Mouse (Mus musculus) limb, embryonic 14.5 days (tissue): ENCODE results near the gene Msh3. TPM values are rescaled to one million over a fixed set of nuclear protein-coding genes. Genes with fewer than 3 reads are reported as not detected.
A peak's percentile ranks its signal among the peaks of the same experiment; 100 is the strongest.

Experiments used
- ATAC-seq: fragments of 200-750 bp; cut with Nextera tagmentation; 2 replicates; pipeline ENCODE4 v1.8.0; 2017; ENCODE audit warnings: low read depth, moderate number of reproducible peaks, moderate TSS enrichment; ENCODE audit not compliant: low FRiP score
- DNase-seq: peaks from one replicate; pipeline ENCODE4 v3.0.0-alpha.2; 2015; ENCODE audit warnings: low spot score
- H3K27ac ChIP-seq: fragments of 300-500 bp; sonication (generic); replicated peaks from 2 replicates; pipeline ENCODE4 v1.5.1; 2014; ENCODE audit warnings: low read depth, mild to moderate bottlenecking, low read length, moderate library complexity, mixed read lengths
- H3K27me3 ChIP-seq: fragments of 300-500 bp; sonication (generic); 2 replicates; pipeline ENCODE4 v1.6.1; 2014; ENCODE audit warnings: low read length, mixed read lengths; ENCODE audit not compliant: control insufficient read depth, insufficient read depth
- H3K36me3 ChIP-seq: fragments of 300-500 bp; sonication (generic); 2 replicates; pipeline ENCODE4 v1.6.1; 2014; ENCODE audit warnings: mild to moderate bottlenecking, low read length, moderate library complexity, mixed read lengths; ENCODE audit not compliant: control insufficient read depth, insufficient read depth
- H3K4me1 ChIP-seq: fragments of 300-500 bp; sonication (generic); 2 replicates; pipeline ENCODE4 v1.6.1; 2014; ENCODE audit warnings: antibody characterized with exemption, low read length, mixed read lengths; ENCODE audit not compliant: control insufficient read depth, insufficient read depth
- H3K4me2 ChIP-seq: fragments of 300-500 bp; sonication (generic); replicated peaks from 2 replicates; pipeline ENCODE4 v1.6.1; 2014; ENCODE audit warnings: low read depth, mild to moderate bottlenecking, low read length, moderate library complexity; ENCODE audit not compliant: severe bottlenecking
- H3K4me3 ChIP-seq: fragments of 300-500 bp; sonication (generic); replicated peaks from 2 replicates; pipeline ENCODE4 v1.5.1; 2014; ENCODE audit warnings: low read length
- H3K9ac ChIP-seq: fragments of 300-500 bp; sonication (generic); 2 replicates; pipeline ENCODE4 v1.6.1; 2014; ENCODE audit warnings: mild to moderate bottlenecking, low read depth, low read length, moderate library complexity; ENCODE audit not compliant: severe bottlenecking
- H3K9me3 ChIP-seq: fragments of 300-500 bp; sonication (generic); 2 replicates; pipeline ENCODE4 v1.6.1; 2016; ENCODE audit warnings: low read length; ENCODE audit not compliant: control insufficient read depth
- POLR2A ChIP-seq: fragments of 200-500 bp; IDR thresholded peaks from 2 replicates; pipeline ENCODE4 v1.8.0; 2012; ENCODE audit warnings: inconsistent platforms, mild to moderate bottlenecking, moderate library complexity, borderline replicate concordance; ENCODE audit not compliant: insufficient read depth, insufficient read length; ENCODE audit errors: extremely low read depth
- whole genome bisulfite sequencing: fragments of 180-500 bp; shearing (Covaris S2); extraction: QIAGEN DNeasy Blood & Tissue Kit; methylation state at CpG from one replicate; pipeline ENCODE4 v1.1.7; 2014; 5-methylcytosine and 5-hydroxymethylcytosine counted together
- polyA plus RNA-seq, 2 experiments: library from polyadenylated mRNA; depleted of rRNA in 1 of 2; stranded (reverse) in 1 of 2; unstranded in 1 of 2; fragments of >200 nt; fragmentation: Nextera tagmentation in 1 of 2; extraction: Ambion mirVana in 1 of 2; gene quantifications; 2 replicates each; pipeline versions ENCODE4 v1.2.1 to v1.2.3; 2012 to 2014

The Msh3 gene
- polyA plus RNA-seq, 2 experiments: 25.2 to 26.2 TPM

DNA sequence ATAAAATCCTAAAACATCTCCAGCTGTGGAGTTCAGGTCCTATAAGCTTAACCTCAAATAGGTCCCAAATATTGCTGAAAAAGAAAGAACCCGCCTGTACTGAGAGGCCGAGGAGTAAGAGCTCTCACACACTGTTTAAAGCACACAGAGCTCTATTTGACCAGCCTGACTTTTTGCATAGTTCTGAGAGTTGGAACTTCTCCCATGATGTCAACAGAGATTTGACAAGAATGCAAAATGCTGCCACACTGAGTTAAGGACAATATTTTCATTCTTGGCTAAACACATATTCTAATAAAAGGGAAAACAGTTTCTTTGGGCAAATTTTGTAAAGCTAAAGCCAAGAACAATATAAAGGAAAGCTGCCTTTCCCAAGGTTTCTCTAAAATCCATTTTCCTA lies 57.8 kb downstream of the Msh3 start:
- ATAC-seq: no peak
- no peaks in the 10 kb centered on the region for H3K27me3 ChIP-seq
- H3K36me3 ChIP-seq: peaks cover 14% of the 10 kb centered on the region
- H3K9ac ChIP-seq: no peak overlapping the region
- no peak for TF ChIP-seq POLR2A
- DNase-seq: no peak
- H3K27ac ChIP-seq: no peak overlapping the region
- WGBS: 77% methylated on average over 2 of the region's 2 CpGs
- H3K4me1 ChIP-seq: peaks cover 7% of the 10 kb centered on the region; the same call in 1 of the 2 replicates
- no peak overlapping the region for H3K4me3 ChIP-seq
- no peak overlapping the region for H3K4me2 ChIP-seq
- H3K9me3 ChIP-seq: no peaks in the 10 kb centered on the region

DNA sequence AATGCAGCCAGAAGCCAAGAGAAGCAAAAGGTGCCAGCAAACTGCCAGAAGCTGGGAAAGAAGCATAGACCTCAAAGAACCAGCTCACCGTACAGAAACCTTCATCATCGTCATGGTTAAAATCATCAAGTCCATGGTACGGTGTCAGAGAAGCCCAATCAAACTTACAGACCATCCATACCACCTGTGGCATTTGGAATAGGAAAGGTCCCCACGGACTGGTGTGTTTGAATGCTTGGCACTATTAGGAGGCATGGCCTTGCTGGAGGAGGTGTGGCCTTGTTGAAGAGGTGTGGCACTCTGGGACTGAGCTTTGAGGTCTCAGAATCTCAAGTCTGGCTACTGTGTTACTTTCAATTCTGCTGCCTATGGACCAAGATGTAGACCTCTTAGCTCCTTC lies 58.3 kb downstream of the Msh3 start:
- WGBS: 93% methylated on average over 4 of the region's 4 CpGs
- H3K27ac ChIP-seq: no peak overlapping the region

DNA sequence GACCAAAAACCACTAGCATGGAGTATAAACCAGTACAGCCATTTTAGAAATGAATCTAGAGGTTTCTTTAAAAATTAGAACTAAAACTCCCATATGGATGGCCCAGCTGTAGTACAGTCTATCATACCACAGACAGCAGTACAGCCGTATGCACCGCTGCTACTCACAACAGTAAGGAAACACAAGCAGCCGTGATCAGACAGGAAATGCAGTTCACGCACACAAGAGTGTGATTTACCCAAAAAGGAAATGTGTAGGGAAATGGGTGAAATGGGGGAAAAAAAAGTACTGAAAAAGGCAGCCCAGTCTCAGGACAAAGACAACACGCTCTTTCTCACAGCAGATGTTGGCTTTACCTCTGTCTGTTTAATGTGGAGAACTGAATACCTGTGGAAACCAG lies 60.9 kb downstream of the Msh3 start:
- DNase-seq (no peak), ATAC-seq (no peak)
- peaks cover 11% of the 10 kb centered on the region for H3K36me3 ChIP-seq
- H3K9ac ChIP-seq: no peak overlapping the region
- TF ChIP-seq POLR2A: no peak
- 0 out of 2 replicates have a peak, but pooled peaks cover 3% of the 10 kb centered on the region for H3K4me1 ChIP-seq
- H3K4me3 ChIP-seq: no peak overlapping the region
- H3K27me3 ChIP-seq: no peaks in the 10 kb centered on the region
- no peak overlapping the region for H3K27ac ChIP-seq
- H3K9me3 ChIP-seq: no peaks in the 10 kb centered on the region
- WGBS: 74% methylated on average over 5 of the region's 5 CpGs
- H3K4me2 ChIP-seq: no peak overlapping the region

More for the DNA sequence above, 58.3 kb downstream of the Msh3 start:
- Histone ChIP-seq H3K27me3 (no peaks in the 10 kb centered on the region), H3K36me3 (peaks cover 14% of the 10 kb centered on the region), H3K9me3 (no peaks in the 10 kb centered on the region), H3K4me1 (peaks cover 4% of the 10 kb centered on the region; the same call in 1 of the 2 replicates), H3K4me3 (no peak overlapping the region), H3K4me2 (no peak overlapping the region), H3K9ac (no peak overlapping the region)
- ATAC-seq: no peak
- no peak for TF ChIP-seq POLR2A
- no peak for DNase-seq

DNA sequence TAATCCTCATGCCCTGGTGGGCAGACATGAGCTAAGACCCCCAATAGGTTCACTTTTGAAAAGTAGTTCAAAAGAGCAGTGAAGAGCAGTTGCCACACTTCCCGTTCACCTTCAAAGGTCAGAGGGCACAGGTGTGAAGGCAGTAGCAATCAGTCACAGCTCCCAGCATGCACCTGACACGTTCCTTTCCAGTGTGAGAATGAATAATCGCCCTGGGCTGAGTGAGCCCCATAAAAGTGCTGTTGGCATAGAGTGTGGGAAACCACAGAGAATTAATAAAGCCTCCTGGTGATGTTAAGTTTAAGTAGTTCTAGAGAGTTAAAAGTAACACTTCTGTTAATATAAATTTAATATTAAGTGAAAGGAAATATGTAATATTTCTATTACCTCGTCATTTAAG lies 63.2 kb downstream of the Msh3 start:
- H3K4me3 ChIP-seq: no peak overlapping the region
- TF ChIP-seq POLR2A: no peak
- 0 out of 2 replicates have a peak, but pooled peaks cover 3% of the 10 kb centered on the region for H3K4me1 ChIP-seq
- ATAC-seq (peak; percentile 60), DNase-seq (peak; percentile 48)
- no peak overlapping the region for H3K9ac ChIP-seq
- peaks cover 4% of the 10 kb centered on the region; the same call in 1 of the 2 replicates for H3K36me3 ChIP-seq
- no peaks in the 10 kb centered on the region for H3K9me3 ChIP-seq
- H3K27me3 ChIP-seq: no peaks in the 10 kb centered on the region
- no peak overlapping the region for H3K4me2 ChIP-seq
- WGBS: 16% methylated on average over 4 of the region's 4 CpGs
- no peak overlapping the region for H3K27ac ChIP-seq

DNA sequence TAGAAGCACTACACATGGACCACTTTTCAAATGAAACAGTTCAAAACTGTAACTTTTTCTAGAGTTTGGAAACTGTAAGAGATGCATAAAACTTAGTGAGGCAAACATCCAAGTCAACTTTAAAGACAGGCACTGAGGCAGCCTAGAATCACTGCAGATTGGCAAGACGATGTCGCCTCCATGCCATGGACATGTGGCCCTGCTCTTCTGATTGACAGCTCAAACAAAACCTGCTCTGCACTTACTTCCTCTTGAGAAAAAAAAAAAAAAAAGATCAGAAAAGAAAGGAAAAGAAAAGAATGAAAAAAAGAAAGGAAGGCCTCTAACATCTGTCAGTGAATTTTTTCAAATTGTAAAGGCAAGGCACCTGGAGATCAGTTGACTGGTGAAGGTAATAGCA lies 77.8 kb downstream of the Msh3 start:
- Histone ChIP-seq H3K36me3 (no peaks in the 10 kb centered on the region), H3K4me1 (peaks cover 13% of the 10 kb centered on the region), H3K27me3 (no peaks in the 10 kb centered on the region), H3K4me3 (no peak overlapping the region), H3K9ac (no peak overlapping the region), H3K27ac (no peak overlapping the region), H3K4me2 (no peak overlapping the region), H3K9me3 (no peaks in the 10 kb centered on the region)
- 87% methylated on average over 2 of the region's 2 CpGs for WGBS
- no peak for TF ChIP-seq POLR2A
- ATAC-seq (no peak), DNase-seq (no peak)

DNA sequence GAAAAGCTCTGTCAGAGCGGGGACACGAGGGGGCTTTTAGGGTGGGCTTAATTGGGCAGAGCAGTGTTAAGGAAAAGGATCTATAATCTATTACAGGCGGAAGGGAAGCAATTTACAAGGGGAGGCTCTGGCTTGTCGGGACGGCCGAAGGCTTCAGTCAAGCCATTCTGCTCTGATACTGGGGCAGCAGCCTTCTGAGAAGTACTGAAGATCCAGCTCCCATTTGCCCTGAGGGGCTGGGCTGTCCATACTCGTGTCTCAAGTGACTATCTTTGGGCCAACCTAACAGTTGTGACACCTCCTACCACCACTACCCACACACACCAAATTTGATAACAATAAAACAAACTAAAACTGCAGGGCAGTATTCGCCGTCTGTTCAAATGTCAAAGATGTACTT lies 79.5 kb downstream of the Msh3 start:
- Histone ChIP-seq H3K4me1 (peaks cover 13% of the 10 kb centered on the region), H3K36me3 (no peaks in the 10 kb centered on the region), H3K4me3 (no peak overlapping the region), H3K9ac (no peak overlapping the region), H3K9me3 (no peaks in the 10 kb centered on the region), H3K27ac (no peak overlapping the region), H3K27me3 (no peaks in the 10 kb centered on the region), H3K4me2 (no peak overlapping the region)
- ATAC-seq (no peak), DNase-seq (no peak)
- WGBS: 52% methylated on average over 9 of the region's 9 CpGs
- TF ChIP-seq POLR2A: no peak
